Mouse (Mus musculus) E14TG2a.4 (cell line): ENCODE measurements around the gene AC134908.4.

ENCODE experiments used
- H3K27me3 ChIP-seq: 2 replicates; pipeline ENCODE4 v1.6.1; 2014; ENCODE audit warnings: low read length, control low read depth; ENCODE audit not compliant: insufficient read depth
- H3K36me3 ChIP-seq: 2 replicates; pipeline ENCODE4 v1.6.1; 2014; ENCODE audit warnings: low read length, control low read depth; ENCODE audit not compliant: insufficient read depth
- H3K4me1 ChIP-seq: replicated peaks from 2 replicates; pipeline ENCODE4 v1.6.1; 2014; ENCODE audit warnings: low read depth, low read length, control low read depth
- H3K4me3 ChIP-seq: replicated peaks from 2 replicates; pipeline ENCODE4 v1.5.1; 2014; ENCODE audit warnings: mild to moderate bottlenecking, low read length
- H3K9me3 ChIP-seq: 2 replicates; pipeline ENCODE4 v1.6.1; 2014; ENCODE audit warnings: low read length, control low read depth
- CTCF ChIP-seq: conservative IDR thresholded peaks from 2 replicates; pipeline ENCODE4 v1.5.1; 2014; ENCODE audit warnings: low read length
- NANOG ChIP-seq: IDR thresholded peaks from 2 replicates; pipeline ENCODE4 v1.6.1; 2014; ENCODE audit warnings: borderline replicate concordance, low read length, mixed read lengths
- POU5F1 ChIP-seq: IDR thresholded peaks from 2 replicates; pipeline ENCODE4 v1.6.1; 2014; ENCODE audit warnings: low read length, borderline replicate concordance

AC134908.4 gene

GRCm38 (mm10) chr17:25775318-25776062 is 20.0 kb downstream of the AC134908.4 start:
- no peak overlapping the region for H3K4me3 ChIP-seq
- H3K27me3 ChIP-seq, result no peaks in the 10 kb centered on the region
- TF ChIP-seq POU5F1, result no peak
- TF ChIP-seq NANOG, result no peak
- TF ChIP-seq CTCF, result no peak
- H3K4me1 ChIP-seq, result peaks cover 47% of the 10 kb centered on the region
- no peaks in the 10 kb centered on the region for H3K9me3 ChIP-seq
- H3K36me3 ChIP-seq, result peaks cover 49% of the 10 kb centered on the region

GRCm38 (mm10) chr17:25773549-25774120 is 21.8 kb downstream of the AC134908.4 start, which contains the start of gene Narfl:
Gene Narfl (plus strand): TSS chr17:25773776.
- H3K36me3 ChIP-seq, result peaks cover 30% of the 10 kb centered on the region

GRCm38 (mm10) chr17:25769331-25769730 is 26.1 kb downstream of the AC134908.4 start:
- Histone ChIP-seq H3K36me3 (no peaks in the 10 kb centered on the region), H3K4me1 (peaks cover 16% of the 10 kb centered on the region), H3K4me3 (no peak overlapping the region), H3K9me3 (no peaks in the 10 kb centered on the region), H3K27me3 (peaks cover 8% of the 10 kb centered on the region; the same call in 1 of the 2 replicates)
- no peak for TF ChIP-seq NANOG
- no peak for TF ChIP-seq CTCF
- no peak for TF ChIP-seq POU5F1

More at GRCm38 (mm10) chr17:25773549-25774120, 21.8 kb downstream of the AC134908.4 start, which contains the start of gene Narfl:
- peaks cover 44% of the 10 kb centered on the region for H3K4me1 ChIP-seq
- H3K27me3 ChIP-seq, result 0 out of 2 replicates have a peak, but pooled peaks cover 6% of the 10 kb centered on the region
- TF ChIP-seq NANOG, result no peak
- peak; percentile 84 for TF ChIP-seq CTCF
- no peaks in the 10 kb centered on the region for H3K9me3 ChIP-seq
- H3K4me3 ChIP-seq, result peak within 1 kb of the TSS; percentile 94

GRCm38 (mm10) chr17:25765886-25766285 is 29.6 kb downstream of the AC134908.4 start:
- H3K4me1 ChIP-seq, result peaks cover 33% of the 10 kb centered on the region
- H3K27me3 ChIP-seq, result peaks cover 8% of the 10 kb centered on the region; the same call in 1 of the 2 replicates
- no peak overlapping the region for H3K4me3 ChIP-seq
- H3K36me3 ChIP-seq, result no peaks in the 10 kb centered on the region
- no peaks in the 10 kb centered on the region for H3K9me3 ChIP-seq
- no peak for TF ChIP-seq POU5F1
- TF ChIP-seq CTCF, result no peak
- no peak for TF ChIP-seq NANOG

- Histone ChIP-seq H3K36me3 (no peaks in the 10 kb centered on the region), H3K4me3 (no peak overlapping the region), H3K9me3 (no peaks in the 10 kb centered on the region), H3K27me3 (peaks cover 2% of the 10 kb centered on the region; the same call in 1 of the 2 replicates), H3K4me1 (peaks cover 65% of the 10 kb centered on the region)
- no peak for TF ChIP-seq NANOG
- no peak for TF ChIP-seq CTCF
- no peak for TF ChIP-seq POU5F1
Observed at GRCm38 (mm10) chr17:25762591-25762990, 32.9 kb downstream of the AC134908.4 start.

GRCm38 (mm10) chr17:25761561-25761970 is 33.9 kb downstream of the AC134908.4 start:
- Histone ChIP-seq H3K4me1 (peaks cover 75% of the 10 kb centered on the region), H3K36me3 (no peaks in the 10 kb centered on the region), H3K27me3 (peaks cover under 1% of the 10 kb centered on the region; the same call in 1 of the 2 replicates), H3K4me3 (no peak overlapping the region), H3K9me3 (no peaks in the 10 kb centered on the region)
- TF ChIP-seq POU5F1 (no peak), CTCF (no peak), NANOG (no peak)

GRCm38 (mm10) chr17:25760148-25760547 is 35.3 kb downstream of the AC134908.4 start:
- no peak for TF ChIP-seq CTCF
- TF ChIP-seq NANOG, result no peak
- TF ChIP-seq POU5F1, result no peak
- Histone ChIP-seq H3K9me3 (no peaks in the 10 kb centered on the region), H3K4me3 (no peak overlapping the region), H3K27me3 (no peaks in the 10 kb centered on the region), H3K36me3 (no peaks in the 10 kb centered on the region), H3K4me1 (peaks cover 89% of the 10 kb centered on the region)

GRCm38 (mm10) chr17:25757691-25758090 is 37.8 kb downstream of the AC134908.4 start:
- H3K4me3 ChIP-seq, result no peak overlapping the region
- H3K4me1 ChIP-seq, result peaks cover 99% of the 10 kb centered on the region
- TF ChIP-seq NANOG, result no peak
- H3K36me3 ChIP-seq, result no peaks in the 10 kb centered on the region
- H3K27me3 ChIP-seq, result 0 out of 2 replicates have a peak, but pooled peaks cover 4% of the 10 kb centered on the region
- H3K9me3 ChIP-seq, result no peaks in the 10 kb centered on the region
